Mouse (Mus musculus) heart, postnatal 25 days (tissue): ENCODE measurements around the gene Wdr81. TPM values are rescaled to one million over a fixed set of nuclear protein-coding genes. Genes with fewer than 3 reads are reported as not detected.

Experiments used
- DNase-seq: peaks from one replicate; pipeline ENCODE4 v3.0.0; 2022; ENCODE audit warnings: low spot score
- intact Hi-C: fragments of 180-260 bp; cut with DNase I; formaldehyde crosslinking; loops from one replicate; pipeline ENCODE4 v1.15.1; 2025
- total RNA-seq, 2 experiments: library from RNA; stranded (reverse); gene quantifications; 2 replicates each; pipeline ENCODE4 v1.2.3; 2021

The Wdr81 gene
- total RNA-seq, 2 experiments from 2014 or later: 7.7 to 9.1 TPM

- intact Hi-C loops: no loop called here
- no peak for DNase-seq
These were observed 12.9 kb downstream of the Wdr81 start for GRCm38 (mm10) chr11:75441601-75442000.

- intact Hi-C loops: no loop called here
- DNase-seq: no peak
These were observed 13.5 kb downstream of the Wdr81 start for GRCm38 (mm10) chr11:75441034-75441433.

- no peak for DNase-seq
- intact Hi-C loops: no loop called here
These were observed 14.6 kb downstream of the Wdr81 start for GRCm38 (mm10) chr11:75439951-75440350.

- intact Hi-C loops: no loop called here
- no peak for DNase-seq
These were observed 15.2 kb downstream of the Wdr81 start, which contains the start of gene Serpinf2 for GRCm38 (mm10) chr11:75439363-75439762. Gene Serpinf2 (minus strand): TSS chr11:75439591.

- DNase-seq: no peak
- intact Hi-C loops: no loop called here
These were observed 15.7 kb downstream of the Wdr81 start for GRCm38 (mm10) chr11:75438804-75439203.

- no peak for DNase-seq
- intact Hi-C loops: no loop called here
These were observed 16.3 kb downstream of the Wdr81 start for GRCm38 (mm10) chr11:75438194-75438593.

- DNase-seq: no peak
- intact Hi-C loops: no loop called here
These were observed 20.4 kb downstream of the Wdr81 start for GRCm38 (mm10) chr11:75434138-75434537.

- no peak for DNase-seq
- intact Hi-C loops: no loop called here
These were observed 23.2 kb downstream of the Wdr81 start for GRCm38 (mm10) chr11:75431307-75431706.

GRCm38 (mm10) chr11:75429019-75429705 is 25.4 kb downstream of the Wdr81 start:
- DNase-seq: no peak
- intact Hi-C loops: no loop called here

- no peak for DNase-seq
- intact Hi-C loops: no loop called here
These were observed 30.1 kb downstream of the Wdr81 start for GRCm38 (mm10) chr11:75424459-75424858.

- intact Hi-C loops: no loop called here
- DNase-seq: no peak
These were observed 30.5 kb downstream of the Wdr81 start for GRCm38 (mm10) chr11:75424033-75424432.

- intact Hi-C loops: no loop called here
- no peak for DNase-seq
These were observed 31.4 kb downstream of the Wdr81 start for GRCm38 (mm10) chr11:75423091-75423490.

GRCm38 (mm10) chr11:75422013-75422792 is 32.3 kb downstream of the Wdr81 start, which contains the start of gene Serpinf1:
Gene Serpinf1 (minus strand): TSS chr11:75422701.
- no peak for DNase-seq
- intact Hi-C loops: no loop called here

GRCm38 (mm10) chr11:75421375-75422012 is 33.0 kb downstream of the Wdr81 start:
- DNase-seq: peak; percentile 15
- intact Hi-C loops: no loop called here

- DNase-seq: no peak
- intact Hi-C loops: no loop called here
These were observed 33.6 kb downstream of the Wdr81 start for GRCm38 (mm10) chr11:75420810-75421374.

GRCm38 (mm10) chr11:75420037-75420436 is 34.5 kb downstream of the Wdr81 start:
- DNase-seq: no peak
- intact Hi-C loops: no loop called here

GRCm38 (mm10) chr11:75415994-75416393 is 38.5 kb downstream of the Wdr81 start:
- intact Hi-C loops: no loop called here
- DNase-seq: no peak

GRCm38 (mm10) chr11:75415096-75415495 is 39.4 kb downstream of the Wdr81 start:
- DNase-seq: no peak

GRCm38 (mm10) chr11:75410591-75410990 is 43.9 kb downstream of the Wdr81 start:
- DNase-seq: no peak
- intact Hi-C loops: no loop called here

More at GRCm38 (mm10) chr11:75415096-75415495, 39.4 kb downstream of the Wdr81 start:
- intact Hi-C loops: no loop called here
